Mouse (Mus musculus): Measurements from ENCODE around the gene Tepsin.

DNA sequence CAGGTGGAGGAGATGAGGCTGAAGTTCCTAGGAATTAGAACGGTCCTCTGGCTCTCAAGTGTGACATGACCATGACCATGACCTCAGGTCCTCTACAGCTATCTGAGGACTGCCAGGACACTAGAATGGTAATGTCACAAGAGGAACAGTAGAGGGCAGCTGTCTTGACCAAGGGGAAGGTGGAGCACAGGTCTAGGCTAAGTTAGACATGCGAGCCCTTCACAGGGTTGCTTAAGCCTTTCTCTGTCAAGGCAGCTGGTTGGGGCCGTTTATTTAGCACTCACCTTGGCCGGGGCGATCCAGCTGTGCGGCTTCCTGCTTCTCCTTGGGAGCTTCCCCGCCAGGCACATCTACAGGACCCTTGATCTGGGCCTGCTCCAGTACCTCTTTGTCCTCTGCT lies 12.0 kb upstream of the Tepsin start:
- TF ChIP-seq CTCF (IDR thresholded peaks at IDR 0.05; ENCODE audit: borderline replicate concordance, control insufficient read depth, extremely low read depth, insufficient read depth, low read length, poor library complexity) (no peak), POLR2A (IDR thresholded peaks at IDR 0.05; ENCODE audit: control insufficient read depth, extremely low read depth, insufficient read depth, low read length, poor library complexity) (no peak)
